Mouse (Mus musculus): ENCODE data around the gene D3Ertd254e.

DNA sequence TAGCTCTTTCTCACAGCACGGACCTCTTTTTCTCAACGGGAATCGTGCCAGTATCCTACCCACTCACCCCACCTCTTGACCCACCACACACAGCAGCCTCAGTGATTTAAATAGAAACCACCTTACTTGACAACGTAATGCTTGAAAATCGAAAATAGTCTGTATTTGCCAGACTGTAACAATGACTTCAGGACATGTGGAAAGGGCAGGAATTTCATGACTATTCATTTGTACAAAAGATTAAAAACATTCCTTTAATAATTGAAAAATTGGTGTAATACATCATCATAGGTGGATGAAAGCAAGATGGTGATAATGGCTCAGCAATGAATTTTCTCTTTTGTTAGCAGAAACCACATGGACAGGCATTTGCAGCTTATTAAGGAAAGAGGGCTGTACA lies 50.3 kb downstream of the D3Ertd254e start:
- TF ChIP-seq POLR2A (IDR thresholded peaks at IDR 0.05; ENCODE audit: low read depth, low read length) (no peak), CTCF (IDR thresholded peaks at IDR 0.05; ENCODE audit: extremely low read depth, insufficient read depth, insufficient read length, insufficient replicate concordance) (no peak)
